Comparison of ENCODE assay signal across 33 mouse cellular contexts in the genomic region with DNA sequence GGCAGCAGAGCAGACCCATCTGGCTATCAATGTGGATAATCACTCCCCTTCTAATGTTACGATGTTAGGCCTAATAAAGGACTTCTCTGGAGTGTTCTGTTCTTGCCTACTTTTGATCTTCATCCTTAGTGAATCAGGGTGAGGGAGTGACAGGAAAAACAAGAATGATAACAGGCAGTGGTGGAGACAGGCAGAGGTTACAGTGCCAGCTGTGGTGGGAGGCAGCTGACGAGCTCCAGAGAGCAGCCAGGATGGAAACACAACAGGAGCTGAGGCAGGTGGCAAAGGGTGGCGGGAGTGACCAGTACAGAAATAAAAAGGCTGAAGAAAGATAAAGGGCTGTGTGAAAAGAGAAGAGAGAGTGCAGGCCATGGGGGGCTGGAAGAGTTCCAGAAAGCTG. TPM values are rescaled to one million over a fixed set of nuclear protein-coding genes. Genes with fewer than 3 reads are reported as not detected.
DNase-seq lines count a peak whose midpoint lies in the region; ATAC-seq lines count a peak whose summit lies in the region.
"Had no signal": no experiment of that assay in that cellular context is flagged by ENCODE, and none has a peak within 500 bp of the region (broad histone marks: within the 10 kb centered on the region; RNA-seq: fewer than 3 reads in every experiment).

No protein-coding gene starts in this region.

- H3K4me3 ChIP-seq in forebrain, embryonic 13.5 days = no peak overlapping the region
- H3K4me3 ChIP-seq in forebrain, embryonic 16.5 days (replicated peaks; ENCODE audit: low read length) = no peak overlapping the region
- H3K4me3 ChIP-seq in heart, embryonic 14.5 days (ENCODE audit: control insufficient read depth in 1 of 2, insufficient read depth in 1 of 2, low read depth in 1 of 2, low read length in 2 of 2) = no peak overlapping the region
- H3K4me3 ChIP-seq in kidney, embryonic 14.5 days (ENCODE audit: low read length) = no peak overlapping the region
- H3K4me3 ChIP-seq: embryonic facial prominence, embryonic 12.5 days; forebrain, embryonic 15.5 days; gastrocnemius, adult 2 months; liver, embryonic 12.5 days had no signal

- no peak for DNase-seq in heart, adult 9 months (ENCODE audit: low spot score in 2 of 2)
- no peak for DNase-seq in kidney, adult 8-10 months
- peak; percentile 36 for DNase-seq in heart, postnatal 4 days
- DNase-seq: adrenal gland, postnatal 10 days; cerebellum, adult 11-12 months; cerebellum, adult 9-11 months; embryo, embryonic 11 days; gastrocnemius, adult 2 months; gastrocnemius, postnatal 36 days; kidney, adult 9 months; layer of hippocampus, postnatal 36 days; left cerebral cortex, postnatal 4 days; liver, postnatal 0 days; lung, postnatal 36 days; right cerebral cortex, postnatal 25 days; spleen, adult 18-20 months; thymus, postnatal 14 days had no signal

- 52% methylated on average over 3 of the region's 3 CpGs for WGBS in forebrain, embryonic 13.5 days
- WGBS in forebrain, embryonic 16.5 days = 36% methylated on average over 3 of the region's 3 CpGs
- 9% methylated on average over 3 of the region's 3 CpGs for WGBS in heart, embryonic 14.5 days
- whole genome bisulfite sequencing in kidney, embryonic 14.5 days = 38% methylated on average over 3 of the region's 3 CpGs

- no peak overlapping the region for H3K4me2 ChIP-seq in forebrain, embryonic 13.5 days
- no peak overlapping the region for H3K4me2 ChIP-seq in forebrain, embryonic 16.5 days (ENCODE audit: low read length)
- H3K4me2 ChIP-seq in heart, embryonic 14.5 days (ENCODE audit: low read length) = no peak overlapping the region
- H3K4me2 ChIP-seq in kidney, embryonic 14.5 days (replicated peaks; ENCODE audit: low read depth, low read length) = no peak overlapping the region
- H3K4me2 ChIP-seq: embryonic facial prominence, embryonic 12.5 days; forebrain, embryonic 15.5 days; liver, embryonic 12.5 days; midbrain, embryonic 11.5 days had no signal

- no peaks in the 10 kb centered on the region for H3K36me3 ChIP-seq in forebrain, embryonic 13.5 days (ENCODE audit: poor library complexity, severe bottlenecking)
- no peaks in the 10 kb centered on the region for H3K36me3 ChIP-seq in forebrain, embryonic 16.5 days (ENCODE audit: control insufficient read depth, insufficient read depth)
- H3K36me3 ChIP-seq in heart, embryonic 14.5 days (ENCODE audit: control insufficient read depth, insufficient read depth, low read length) = no peaks in the 10 kb centered on the region
- H3K36me3 ChIP-seq in kidney, embryonic 14.5 days (ENCODE audit: control insufficient read depth, insufficient read depth, low read length) = no peaks in the 10 kb centered on the region
- H3K36me3 ChIP-seq: embryonic facial prominence, embryonic 12.5 days; forebrain, embryonic 15.5 days; liver, embryonic 12.5 days had no signal

- no peaks in the 10 kb centered on the region for H3K9me3 ChIP-seq in forebrain, embryonic 13.5 days (replicated peaks)
- H3K9me3 ChIP-seq in forebrain, embryonic 16.5 days (ENCODE audit: control insufficient read depth, low read length) = no peaks in the 10 kb centered on the region
- H3K9me3 ChIP-seq in heart, embryonic 14.5 days (ENCODE audit: control insufficient read depth, low read length) = no peaks in the 10 kb centered on the region
- no peaks in the 10 kb centered on the region for H3K9me3 ChIP-seq in kidney, embryonic 14.5 days (ENCODE audit: control insufficient read depth, low read length)
- H3K9me3 ChIP-seq: embryonic facial prominence, embryonic 12.5 days; forebrain, embryonic 15.5 days had no signal

- no peak overlapping the region; the same call in 1 of the 2 replicates for H3K27ac ChIP-seq in forebrain, embryonic 13.5 days
- H3K27ac ChIP-seq in forebrain, embryonic 16.5 days (ENCODE audit: low read length) = no peak overlapping the region
- peak overlapping the region; percentile 62 to 71 for H3K27ac ChIP-seq in heart, embryonic 14.5 days (replicated peaks in 1 of 2; ENCODE audit: control insufficient read depth in 1 of 2, insufficient read depth in 1 of 2, low read depth in 2 of 2, low read length in 2 of 2)
- H3K27ac ChIP-seq in kidney, embryonic 14.5 days (ENCODE audit: low read depth, low read length) = no peak overlapping the region
- H3K27ac ChIP-seq: embryonic facial prominence, embryonic 12.5 days; forebrain, embryonic 15.5 days; gastrocnemius, adult 2 months; liver, embryonic 12.5 days had no signal

- H3K9ac ChIP-seq in forebrain, embryonic 13.5 days = no peak overlapping the region
- no peak overlapping the region for H3K9ac ChIP-seq in forebrain, embryonic 16.5 days (replicated peaks; ENCODE audit: low read depth, low read length)
- no peak overlapping the region for H3K9ac ChIP-seq in heart, embryonic 14.5 days (ENCODE audit: low read length)
- no peak overlapping the region for H3K9ac ChIP-seq in kidney, embryonic 14.5 days (ENCODE audit: low read depth, low read length)
- H3K9ac ChIP-seq: embryonic facial prominence, embryonic 12.5 days; forebrain, embryonic 15.5 days; liver, embryonic 12.5 days; liver, postnatal 0 days had no signal

- no peaks in the 10 kb centered on the region for H3K27me3 ChIP-seq in forebrain, embryonic 13.5 days
- no peaks in the 10 kb centered on the region for H3K27me3 ChIP-seq in forebrain, embryonic 16.5 days (replicated peaks; ENCODE audit: control insufficient read depth, insufficient read depth, low read length)
- no peaks in the 10 kb centered on the region for H3K27me3 ChIP-seq in heart, embryonic 14.5 days (ENCODE audit: control insufficient read depth, insufficient read depth, low read length)
- no peaks in the 10 kb centered on the region for H3K27me3 ChIP-seq in kidney, embryonic 14.5 days (ENCODE audit: control insufficient read depth, insufficient read depth, low read length)
- H3K27me3 ChIP-seq: CH12.LX; embryonic facial prominence, embryonic 12.5 days; forebrain, embryonic 15.5 days; liver, embryonic 12.5 days had no signal

- no peaks in the 10 kb centered on the region for H3K4me1 ChIP-seq in forebrain, embryonic 13.5 days
- no peaks in the 10 kb centered on the region for H3K4me1 ChIP-seq in forebrain, embryonic 16.5 days (replicated peaks; ENCODE audit: control insufficient read depth, insufficient read depth, low read length)
- peaks cover 16 to 26% of the 10 kb centered on the region in 2 experiments for H3K4me1 ChIP-seq in heart, embryonic 14.5 days (ENCODE audit: control insufficient read depth in 2 of 2, insufficient read depth in 2 of 2, low read length in 2 of 2)
- H3K4me1 ChIP-seq in kidney, embryonic 14.5 days (ENCODE audit: control insufficient read depth, insufficient read depth, low read length) = no peaks in the 10 kb centered on the region
- H3K4me1 ChIP-seq: embryonic facial prominence, embryonic 12.5 days; forebrain, embryonic 15.5 days; liver, embryonic 12.5 days had no signal

- ATAC-seq in forebrain, embryonic 13.5 days = 0 out of 2 replicates have a peak, but pooled peaks have one; percentile 8
- no peak for ATAC-seq in forebrain, embryonic 16.5 days
- peak; percentile 66 for ATAC-seq in heart, embryonic 14.5 days (ENCODE audit: insufficient number of reproducible peaks, insufficient read depth, low FRiP score, low read depth)
- ATAC-seq in kidney, embryonic 14.5 days (ENCODE audit: low FRiP score, low TSS enrichment) = peak; percentile 85
- ATAC-seq: forebrain, embryonic 15.5 days; hindbrain, embryonic 16.5 days; liver, embryonic 12.5 days; liver, postnatal 0 days; midbrain, embryonic 16.5 days had no signal

RNA-seq across cellular contexts. Expression of a gene that starts 15.2 kb away (rescaled TPM):
- polyA plus RNA-seq in forebrain, embryonic 13.5 days (2015; fragmentation: Nextera tagmentation; extraction: Ambion mirVana) = 124 and 126 TPM in 2 replicates
- 121 and 136 TPM in 2 replicates for polyA plus RNA-seq in forebrain, embryonic 16.5 days (2015; fragmentation: Nextera tagmentation; extraction: Ambion mirVana)
- 214 and 224 TPM in 2 replicates for polyA plus RNA-seq in heart, embryonic 14.5 days (2014; fragmentation: Nextera tagmentation; extraction: Ambion mirVana)
- polyA plus RNA-seq in kidney, embryonic 14.5 days (2014; fragmentation: Nextera tagmentation; extraction: Ambion mirVana) = 127 and 145 TPM in 2 replicates
- total RNA-seq in heart, postnatal 4 days (2021) = 100 to 1,000 TPM; 309 to 328 TPM

RNA-seq across cellular contexts. Expression of a gene that starts 24.2 kb away (rescaled TPM):
- 0.09 TPM in 1 of 2 replicates, not detected in the other for polyA plus RNA-seq in forebrain, embryonic 13.5 days (2015; fragmentation: Nextera tagmentation; extraction: Ambion mirVana)
- polyA plus RNA-seq in forebrain, embryonic 16.5 days (2015; fragmentation: Nextera tagmentation; extraction: Ambion mirVana) = 0.11 TPM in 1 of 2 replicates, not detected in the other
- polyA plus RNA-seq in heart, embryonic 14.5 days (2014; fragmentation: Nextera tagmentation; extraction: Ambion mirVana) = 0.13 and 0.35 TPM in 2 replicates
- polyA plus RNA-seq in kidney, embryonic 14.5 days (2014; fragmentation: Nextera tagmentation; extraction: Ambion mirVana) = not detected in 2 replicates
- under 1 TPM; 0.56 to 0.69 TPM for total RNA-seq in heart, postnatal 4 days (2021)
- total RNA-seq: CH12.LX; ES-E14; gastrocnemius, adult 2 months; gastrocnemius, postnatal 36 days; hematopoietic stem cell, adult 5-6 weeks; neutrophil, adult 5-6 weeks had no signal
- polyA plus RNA-seq: C2C12; embryonic facial prominence, embryonic 12.5 days; liver, embryonic 12.5 days; midbrain, embryonic 11.5 days; neural tube, embryonic 11.5 days had no signal

Comparison
In these comparisons a context has a peak if more than half of its experiments do, and no peak if none do; other contexts are left out.
1. H3K27ac ChIP-seq: peak in heart, embryonic 14.5 days (2 of 2); none in forebrain, embryonic 13.5 days (single experiment), forebrain, embryonic 16.5 days (single experiment) and kidney, embryonic 14.5 days (single experiment).